Mouse (Mus musculus) kidney, adult 2 months (tissue): ENCODE data around the gene Hnrnpa3.

Source experiments
- CTCF ChIP-seq: fragments of 200-500 bp; conservative IDR thresholded peaks from 2 replicates; pipeline ENCODE4 v1.5.1; 2011; ENCODE audit warnings: low read depth, mild to moderate bottlenecking, control low read depth, low read length, moderate library complexity, mixed read lengths; ENCODE audit not compliant: insufficient read depth, insufficient read length
- POLR2A ChIP-seq: fragments of 200-500 bp; IDR thresholded peaks from one replicate; pipeline ENCODE4 v1.6.1; 2011; ENCODE audit warnings: low read depth, low read length, control low read depth

DNA sequence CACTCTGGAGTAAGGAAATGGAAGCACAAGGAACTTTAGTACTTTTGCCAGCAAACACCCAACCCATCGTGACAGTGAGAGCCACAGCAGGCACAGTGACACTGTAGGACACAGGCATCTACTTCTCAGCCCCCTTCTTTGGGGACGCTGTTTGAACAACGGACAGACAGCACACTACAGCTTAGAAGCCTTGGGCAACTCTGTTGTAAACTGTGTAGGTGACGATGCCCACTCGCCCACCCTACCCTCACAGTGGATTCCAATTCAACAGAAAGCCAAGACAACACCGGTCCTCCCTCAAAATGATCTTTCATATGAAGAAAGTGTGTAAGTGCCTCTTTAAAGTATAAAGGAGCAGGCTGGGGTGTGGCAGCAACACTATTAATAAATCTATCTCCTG lies 33.3 kb downstream of the Hnrnpa3 start:
- no peak for TF ChIP-seq CTCF
- TF ChIP-seq POLR2A: no peak
